Mouse (Mus musculus) liver, embryonic 11.5 days (tissue): ENCODE measurements around the gene 2410015M20Rik. TPM values are rescaled to one million over a fixed set of nuclear protein-coding genes. Genes with fewer than 3 reads are reported as not detected.

Experiments
- ATAC-seq: fragments of 200-750 bp; cut with Nextera tagmentation; replicated peaks from 2 replicates; pipeline ENCODE4 v1.8.0; 2017; ENCODE audit warnings: moderate number of reproducible peaks, mild to moderate bottlenecking, moderate TSS enrichment, moderate library complexity; ENCODE audit not compliant: low FRiP score
- DNase-seq: peaks from one replicate; pipeline ENCODE4 v3.0.0-alpha.2; 2017; ENCODE audit warnings: low spot score
- H3K27ac ChIP-seq: fragments of 300-500 bp; sonication (generic); 2 replicates; pipeline ENCODE4 v1.5.1; 2014; ENCODE audit warnings: mild to moderate bottlenecking, low read depth, low read length, control low read depth
- H3K27me3 ChIP-seq: fragments of 300-500 bp; sonication (generic); replicated peaks from 2 replicates; pipeline ENCODE4 v1.6.1; 2014; ENCODE audit warnings: low read length, mixed read lengths; ENCODE audit not compliant: control insufficient read depth, insufficient read depth
- H3K36me3 ChIP-seq: fragments of 300-500 bp; sonication (generic); 2 replicates; pipeline ENCODE4 v1.6.1; 2014; ENCODE audit warnings: mild to moderate bottlenecking, low read length, moderate library complexity, mixed read lengths; ENCODE audit not compliant: control insufficient read depth, insufficient read depth
- H3K4me1 ChIP-seq: fragments of 300-500 bp; sonication (generic); replicated peaks from 2 replicates; pipeline ENCODE4 v1.6.1; 2014; ENCODE audit warnings: low read length, mixed read lengths; ENCODE audit not compliant: control insufficient read depth, insufficient read depth
- H3K4me2 ChIP-seq: fragments of 300-500 bp; sonication (generic); 2 replicates; pipeline ENCODE4 v1.6.1; 2014; ENCODE audit warnings: mild to moderate bottlenecking, control low read depth, moderate library complexity
- H3K4me3 ChIP-seq: fragments of 300-500 bp; sonication (generic); 2 replicates; pipeline ENCODE4 v1.5.1; 2014; ENCODE audit warnings: low read depth, low read length, control low read depth
- H3K9ac ChIP-seq: fragments of 300-500 bp; sonication (generic); 2 replicates; pipeline ENCODE4 v1.6.1; 2014; ENCODE audit warnings: low read depth, low read length, control low read depth
- H3K9me3 ChIP-seq: fragments of 300-500 bp; sonication (generic); 2 replicates; pipeline ENCODE4 v1.6.1; 2016; ENCODE audit warnings: low read length, inconsistent platforms, mixed read lengths; ENCODE audit not compliant: control insufficient read depth
- WGBS: fragments of 180-500 bp; shearing (Covaris S2); extraction: QIAGEN DNeasy Blood & Tissue Kit; methylation state at CpG from one replicate; pipeline ENCODE4 v1.1.7; 2014; 5-methylcytosine and 5-hydroxymethylcytosine counted together
- polyA plus RNA-seq: library from polyadenylated mRNA; unstranded; fragments of >200 nt; fragmentation: Nextera tagmentation; extraction: Ambion mirVana; gene quantifications from 2 replicates; pipeline ENCODE4 v1.2.1, GENCODE M21; 2014

The 2410015M20Rik gene
- polyA plus RNA-seq, 1 experiment from 2014 or later = 248 TPM

- Histone ChIP-seq H3K4me1 (no peaks in the 10 kb centered on the region), H3K27ac (no peak overlapping the region), H3K4me3 (no peak overlapping the region), H3K9ac (no peak overlapping the region), H3K27me3 (no peaks in the 10 kb centered on the region), H3K36me3 (peaks cover 81% of the 10 kb centered on the region), H3K4me2 (no peak overlapping the region), H3K9me3 (no peaks in the 10 kb centered on the region)
- ATAC-seq = no peak
- WGBS = 93% methylated on average over 4 of the region's 4 CpGs
- DNase-seq = no peak
Observed at GRCm38 (mm10) chr17:56570287-56570686, 39.3 kb downstream of the 2410015M20Rik start.

GRCm38 (mm10) chr17:56567370-56567769 lies 42.2 kb downstream of the 2410015M20Rik start:
- Histone ChIP-seq H3K4me1 (no peaks in the 10 kb centered on the region), H3K4me3 (no peak overlapping the region), H3K27ac (no peak overlapping the region), H3K36me3 (peaks cover 86% of the 10 kb centered on the region), H3K4me2 (no peak overlapping the region), H3K9ac (no peak overlapping the region), H3K9me3 (no peaks in the 10 kb centered on the region), H3K27me3 (no peaks in the 10 kb centered on the region)
- ATAC-seq = no peak
- WGBS = 85% methylated on average over 4 of the region's 4 CpGs
- DNase-seq = no peak

GRCm38 (mm10) chr17:56566918-56567317 lies 42.7 kb downstream of the 2410015M20Rik start:
- ATAC-seq = no peak

GRCm38 (mm10) chr17:56566293-56566692 lies 43.3 kb downstream of the 2410015M20Rik start:
- 94% methylated on average over 29 of the region's 29 CpGs for WGBS
- Histone ChIP-seq H3K27ac (no peak overlapping the region), H3K4me2 (no peak overlapping the region), H3K27me3 (no peaks in the 10 kb centered on the region), H3K36me3 (peaks cover 86% of the 10 kb centered on the region), H3K4me3 (no peak overlapping the region), H3K9ac (no peak overlapping the region), H3K9me3 (no peaks in the 10 kb centered on the region), H3K4me1 (no peaks in the 10 kb centered on the region)
- ATAC-seq (no peak), DNase-seq (no peak)

More at GRCm38 (mm10) chr17:56566918-56567317, 42.7 kb downstream of the 2410015M20Rik start:
- no peaks in the 10 kb centered on the region for H3K4me1 ChIP-seq
- H3K36me3 ChIP-seq = peaks cover 86% of the 10 kb centered on the region
- no peak overlapping the region for H3K4me3 ChIP-seq
- no peak overlapping the region for H3K4me2 ChIP-seq
- H3K9ac ChIP-seq = no peak overlapping the region
- WGBS = 92% methylated on average over 5 of the region's 5 CpGs
- no peaks in the 10 kb centered on the region for H3K9me3 ChIP-seq
- no peaks in the 10 kb centered on the region for H3K27me3 ChIP-seq
- no peak for DNase-seq
- no peak overlapping the region for H3K27ac ChIP-seq

GRCm38 (mm10) chr17:56561866-56562265 lies 47.7 kb downstream of the 2410015M20Rik start:
- 93% methylated on average over 2 of the region's 2 CpGs for WGBS
- Histone ChIP-seq H3K4me1 (no peaks in the 10 kb centered on the region), H3K9ac (no peak overlapping the region), H3K27ac (no peak overlapping the region), H3K4me3 (no peak overlapping the region), H3K36me3 (peaks cover 57% of the 10 kb centered on the region), H3K9me3 (no peaks in the 10 kb centered on the region), H3K4me2 (no peak overlapping the region), H3K27me3 (no peaks in the 10 kb centered on the region)
- DNase-seq = no peak
- no peak for ATAC-seq

- ATAC-seq (no peak), DNase-seq (no peak)
- Histone ChIP-seq H3K4me2 (no peak overlapping the region), H3K4me3 (no peak overlapping the region), H3K9me3 (no peaks in the 10 kb centered on the region), H3K27me3 (no peaks in the 10 kb centered on the region), H3K27ac (no peak overlapping the region), H3K9ac (no peak overlapping the region), H3K36me3 (peaks cover 39% of the 10 kb centered on the region), H3K4me1 (no peaks in the 10 kb centered on the region)
- 57% methylated on average over 1 of the region's 1 CpGs for WGBS
Observed at GRCm38 (mm10) chr17:56560131-56560530, 49.4 kb downstream of the 2410015M20Rik start.

GRCm38 (mm10) chr17:56559386-56559785 lies 50.2 kb downstream of the 2410015M20Rik start:
- WGBS = 72% methylated on average over 3 of the region's 3 CpGs
- Histone ChIP-seq H3K4me1 (no peaks in the 10 kb centered on the region), H3K27ac (no peak overlapping the region), H3K9me3 (no peaks in the 10 kb centered on the region), H3K36me3 (peaks cover 32% of the 10 kb centered on the region), H3K27me3 (no peaks in the 10 kb centered on the region), H3K9ac (no peak overlapping the region), H3K4me2 (no peak overlapping the region), H3K4me3 (no peak overlapping the region)
- DNase-seq (no peak), ATAC-seq (no peak)

GRCm38 (mm10) chr17:56558448-56558847 lies 51.1 kb downstream of the 2410015M20Rik start:
- Histone ChIP-seq H3K9me3 (no peaks in the 10 kb centered on the region), H3K27me3 (no peaks in the 10 kb centered on the region), H3K4me1 (no peaks in the 10 kb centered on the region; the same call in 1 of the 2 replicates), H3K36me3 (peaks cover 23% of the 10 kb centered on the region), H3K4me3 (no peak overlapping the region), H3K27ac (no peak overlapping the region), H3K9ac (no peak overlapping the region), H3K4me2 (no peak overlapping the region)
- ATAC-seq (peak; percentile 40), DNase-seq (peak; percentile 64)
- 16% methylated on average over 3 of the region's 3 CpGs for WGBS
